Mouse (Mus musculus): ENCODE data around the gene Ppp2r1b. TPM values are rescaled to one million over a fixed set of nuclear protein-coding genes. Genes with fewer than 3 reads are reported as not detected.

Ppp2r1b gene
- total and polyA plus RNA-seq, 3 experiments: 39.6 to 66.6 (median 42.1) TPM

GRCm38 (mm10) chr9:50900026-50900920 lies 55.2 kb downstream of the Ppp2r1b start:
- no peak for TF ChIP-seq MAFK (IDR thresholded peaks at IDR 0.05; ENCODE audit: insufficient replicate concordance, low read length)
- TF ChIP-seq ZC3H11A (IDR thresholded peaks at IDR 0.05; ENCODE audit: low read depth, low read length): no peak
- no peak for TF ChIP-seq ETS1 (conservative IDR thresholded peaks at IDR 0.05; ENCODE audit: low read depth, low read length)
- no peak for TF ChIP-seq BHLHE40 (IDR thresholded peaks at IDR 0.05; ENCODE audit: low read depth, low read length)
- TF ChIP-seq ZMIZ1 (IDR thresholded peaks at IDR 0.05; ENCODE audit: low read depth, low read length): no peak
- TF ChIP-seq E2F4 (IDR thresholded peaks at IDR 0.05; ENCODE audit: insufficient replicate concordance, low read depth, low read length): no peak
- DNase-seq (ENCODE audit: extremely low read depth): peak; percentile 21
- Histone ChIP-seq H3K27me3 (replicated peaks) (no peaks in the 10 kb centered on the region), H3K4me3 (replicated peaks in 1 of 3; ENCODE audit: low read depth in 2 of 3, low read length in 2 of 3, poor library complexity in 1 of 3) (no peak overlapping the region), H3K36me3 (replicated peaks in 1 of 2; ENCODE audit: control insufficient read depth in 1 of 2, insufficient read depth in 1 of 2, low read length in 1 of 2) (peaks cover 33 to 57% of the 10 kb centered on the region in 2 experiments), H3K9me3 (replicated peaks; ENCODE audit: low read length) (no peaks in the 10 kb centered on the region), H3K27ac (ENCODE audit: insufficient read depth, low read depth) (no peak overlapping the region), H3K9ac (ENCODE audit: insufficient read depth, low read depth) (no peak overlapping the region), H3K4me1 (ENCODE audit: control insufficient read depth in 1 of 2, insufficient read depth in 2 of 2) (peaks cover 7 to 43% of the 10 kb centered on the region in 2 experiments), H3K4me2 (ENCODE audit: insufficient read depth, low read depth, poor library complexity, severe bottlenecking) (no peak overlapping the region), H3K79me2 (replicated peaks; ENCODE audit: control insufficient read depth, extremely low read depth, insufficient read depth, poor library complexity, severe bottlenecking) (0 out of 2 replicates have a peak, but pooled peaks cover 3% of the 10 kb centered on the region)
- in situ Hi-C loops (cut with MboI; ENCODE audit: low pct_ligation_motif_present, low pct_unique_long_range_greater_than_20kb, low sequenced_read_pairs) (no loop called here), dilution Hi-C loops (cut with MboI; ENCODE audit: extremely low pct_ligation_motif_present, extremely low pct_unique_long_range_greater_than_20kb, low sequenced_read_pairs) (no loop called here)

DNA sequence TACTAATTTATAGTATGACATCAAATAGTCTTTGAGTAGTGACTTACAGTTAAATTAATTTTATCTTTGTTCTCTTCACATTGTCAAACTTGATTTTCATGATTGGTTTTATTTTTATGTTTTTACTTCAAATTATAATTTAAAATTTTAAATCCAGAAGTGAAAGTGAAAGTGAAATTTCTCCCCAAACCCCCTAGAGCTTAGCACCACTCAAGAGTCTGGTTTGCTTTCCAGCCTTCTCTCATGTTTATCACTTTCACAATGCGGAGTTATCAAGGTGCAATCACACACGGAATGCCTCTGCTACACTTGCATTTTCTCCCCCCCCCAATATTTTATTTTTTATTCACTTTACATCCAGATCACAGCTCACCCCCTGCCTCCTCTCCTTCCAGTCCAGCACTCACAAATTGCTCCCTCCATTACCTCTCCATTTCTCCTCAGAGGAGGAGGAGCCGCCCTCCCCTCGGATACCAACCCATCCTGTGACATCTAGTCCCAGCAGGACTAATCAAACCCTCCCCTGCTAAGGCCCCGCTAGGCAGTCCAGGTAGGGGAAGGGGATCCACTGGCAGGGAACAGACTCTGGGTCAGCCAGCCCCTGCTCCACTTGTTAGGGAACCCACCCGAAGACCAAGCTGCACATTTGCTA lies 59.2 kb downstream of the Ppp2r1b start:
- Histone ChIP-seq H3K9me3 (replicated peaks; ENCODE audit: low read length) (no peaks in the 10 kb centered on the region), H3K9ac (ENCODE audit: insufficient read depth, low read depth) (no peak overlapping the region), H3K27me3 (replicated peaks) (no peaks in the 10 kb centered on the region), H3K4me2 (ENCODE audit: insufficient read depth, low read depth, poor library complexity, severe bottlenecking) (peak overlapping the region; percentile 84), H3K4me1 (ENCODE audit: control insufficient read depth in 1 of 2, insufficient read depth in 2 of 2) (peaks cover 13 to 39% of the 10 kb centered on the region in 2 experiments), H3K4me3 (replicated peaks in 1 of 3; ENCODE audit: low read depth in 2 of 3, low read length in 2 of 3, poor library complexity in 1 of 3) (peak overlapping the region in 1 of 3 experiments; percentile 15), H3K36me3 (replicated peaks in 1 of 2; ENCODE audit: control insufficient read depth in 1 of 2, insufficient read depth in 1 of 2, low read length in 1 of 2) (peaks cover 6 to 32% of the 10 kb centered on the region in 2 experiments), H3K27ac (ENCODE audit: insufficient read depth, low read depth) (peak overlapping the region; percentile 15; the same call in 1 of the 2 replicates), H3K79me2 (replicated peaks; ENCODE audit: control insufficient read depth, extremely low read depth, insufficient read depth, poor library complexity, severe bottlenecking) (0 out of 2 replicates have a peak, but pooled peaks cover 3% of the 10 kb centered on the region)
- in situ Hi-C loops (cut with MboI; ENCODE audit: low pct_ligation_motif_present, low pct_unique_long_range_greater_than_20kb, low sequenced_read_pairs): no loop called here
- TF ChIP-seq USF2 (conservative IDR thresholded peaks at IDR 0.05; ENCODE audit: low read depth, low read length) (no peak), IRF4 (IDR thresholded peaks at IDR 0.05; ENCODE audit: low read depth, low read length) (peak; percentile 49; the same call in 1 of the 2 replicates), MXI1 (IDR thresholded peaks at IDR 0.05; ENCODE audit: low read depth, low read length) (no peak)
- dilution Hi-C loops (cut with MboI; ENCODE audit: extremely low pct_ligation_motif_present, extremely low pct_unique_long_range_greater_than_20kb, low sequenced_read_pairs): no loop called here
- peak; percentile 16 for DNase-seq (ENCODE audit: extremely low read depth)

DNA sequence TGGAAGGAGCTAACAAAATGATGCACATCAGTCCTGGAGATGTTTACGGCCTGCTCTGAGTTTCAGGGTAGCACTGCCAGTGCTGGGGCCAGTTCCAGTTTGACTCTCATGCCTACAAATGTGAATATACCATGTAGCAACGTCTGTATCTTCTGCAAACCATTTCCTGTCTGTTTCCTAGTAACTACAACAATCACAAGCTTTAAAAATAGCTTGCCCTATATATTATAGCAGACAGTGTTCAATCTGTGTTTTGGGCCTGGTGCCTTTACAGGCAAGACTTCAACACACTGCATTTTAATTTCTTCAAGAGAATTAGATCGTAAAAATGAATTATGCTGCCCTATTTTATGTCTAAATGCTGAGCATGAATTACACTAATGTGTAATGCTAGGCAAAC lies 60.2 kb downstream of the Ppp2r1b start:
- 0 out of 2 replicates have a peak, but pooled peaks cover 3% of the 10 kb centered on the region for H3K79me2 ChIP-seq (replicated peaks; ENCODE audit: control insufficient read depth, extremely low read depth, insufficient read depth, poor library complexity, severe bottlenecking)
- no peak overlapping the region for H3K4me3 ChIP-seq (replicated peaks in 1 of 3; ENCODE audit: low read depth in 2 of 3, low read length in 2 of 3, poor library complexity in 1 of 3)
- H3K9ac ChIP-seq (ENCODE audit: insufficient read depth, low read depth): no peak overlapping the region
- TF ChIP-seq MEF2A (IDR thresholded peaks at IDR 0.05; ENCODE audit: borderline replicate concordance, low read depth, low read length) (no peak), RAD21 (IDR thresholded peaks at IDR 0.05; ENCODE audit: low read depth, low read length) (no peak)
- H3K36me3 ChIP-seq (replicated peaks in 1 of 2; ENCODE audit: control insufficient read depth in 1 of 2, insufficient read depth in 1 of 2, low read length in 1 of 2): peaks cover 4 to 28% of the 10 kb centered on the region in 2 experiments
- H3K27me3 ChIP-seq (replicated peaks): no peaks in the 10 kb centered on the region
- H3K27ac ChIP-seq (ENCODE audit: insufficient read depth, low read depth): no peak overlapping the region
- DNase-seq (ENCODE audit: extremely low read depth): peak; percentile 13
- dilution Hi-C loops (cut with MboI; ENCODE audit: extremely low pct_ligation_motif_present, extremely low pct_unique_long_range_greater_than_20kb, low sequenced_read_pairs): no loop called here
- H3K4me2 ChIP-seq (ENCODE audit: insufficient read depth, low read depth, poor library complexity, severe bottlenecking): no peak overlapping the region
- in situ Hi-C loops (cut with MboI; ENCODE audit: low pct_ligation_motif_present, low pct_unique_long_range_greater_than_20kb, low sequenced_read_pairs): no loop called here
- no peaks in the 10 kb centered on the region for H3K9me3 ChIP-seq (replicated peaks; ENCODE audit: low read length)
- peaks cover 13 to 35% of the 10 kb centered on the region in 2 experiments for H3K4me1 ChIP-seq (ENCODE audit: control insufficient read depth in 1 of 2, insufficient read depth in 2 of 2)
